Mouse (Mus musculus) retina, embryonic 14.5 days (tissue): ENCODE measurements around the gene Camk1d.
A peak's percentile ranks its signal among the peaks of the same experiment; 100 is the strongest.

ENCODE experiments used
- DNase-seq: peaks from one replicate; pipeline ENCODE4 v3.0.0-alpha.2; 2015; ENCODE audit warnings: low spot score

The Camk1d gene

GRCm38 (mm10) chr2:5469366-5469941 lies 244.9 kb downstream of the Camk1d start:
- no peak for DNase-seq

GRCm38 (mm10) chr2:5467537-5467936 lies 246.8 kb downstream of the Camk1d start:
- DNase-seq: no peak

- no peak for DNase-seq
Observed at GRCm38 (mm10) chr2:5458671-5459235, 255.6 kb downstream of the Camk1d start.

- DNase-seq: no peak
Observed at GRCm38 (mm10) chr2:5458075-5458494, 256.2 kb downstream of the Camk1d start.

GRCm38 (mm10) chr2:5456108-5456507 lies 258.2 kb downstream of the Camk1d start:
- DNase-seq: no peak

GRCm38 (mm10) chr2:5454830-5455229 lies 259.5 kb downstream of the Camk1d start:
- no peak for DNase-seq

- peak; percentile 67 for DNase-seq
Observed at GRCm38 (mm10) chr2:5451654-5452053, 262.7 kb downstream of the Camk1d start.

- DNase-seq: no peak
Observed at GRCm38 (mm10) chr2:5445357-5445756, 269.0 kb downstream of the Camk1d start.

GRCm38 (mm10) chr2:5437690-5438089 lies 276.6 kb downstream of the Camk1d start:
- DNase-seq: no peak

- DNase-seq: no peak
Observed at GRCm38 (mm10) chr2:5435587-5436253, 278.6 kb downstream of the Camk1d start.

GRCm38 (mm10) chr2:5431309-5431708 lies 283.0 kb downstream of the Camk1d start:
- peak; percentile 68 for DNase-seq

- DNase-seq: no peak
Observed at GRCm38 (mm10) chr2:5429921-5430320, 284.4 kb downstream of the Camk1d start.

GRCm38 (mm10) chr2:5426110-5426509 lies 288.2 kb downstream of the Camk1d start:
- DNase-seq: peak; percentile 31

- DNase-seq: no peak
Observed at GRCm38 (mm10) chr2:5425612-5426011, 288.7 kb downstream of the Camk1d start.

- DNase-seq: no peak
Observed at GRCm38 (mm10) chr2:5420621-5421196, 293.6 kb downstream of the Camk1d start.

GRCm38 (mm10) chr2:5418802-5419201 lies 295.5 kb downstream of the Camk1d start:
- no peak for DNase-seq

GRCm38 (mm10) chr2:5417158-5418032 lies 296.9 kb downstream of the Camk1d start:
- no peak for DNase-seq

- no peak for DNase-seq
Observed at GRCm38 (mm10) chr2:5411774-5412173, 302.5 kb downstream of the Camk1d start.

- peak; percentile 71 for DNase-seq
Observed at GRCm38 (mm10) chr2:5403850-5404249, 310.5 kb downstream of the Camk1d start.

- DNase-seq: no peak
Observed at GRCm38 (mm10) chr2:5402036-5402435, 312.3 kb downstream of the Camk1d start.

- DNase-seq: no peak
Observed at GRCm38 (mm10) chr2:5398505-5398904, 315.8 kb downstream of the Camk1d start.

GRCm38 (mm10) chr2:5398043-5398442 lies 316.3 kb downstream of the Camk1d start:
- DNase-seq: peak; percentile 76
